Mouse (Mus musculus) limb, embryonic 15.5 days (tissue): Measurements from ENCODE around the gene Rps24. TPM values are rescaled to one million over a fixed set of nuclear protein-coding genes. Genes with fewer than 3 reads are reported as not detected.

ENCODE experiments used
- ATAC-seq: fragments of 200-750 bp; cut with Nextera tagmentation; 2 replicates; pipeline ENCODE4 v1.8.0; 2017; ENCODE audit warnings: low read depth, moderate TSS enrichment; ENCODE audit not compliant: insufficient number of reproducible peaks, low FRiP score, low TSS enrichment
- H3K27ac ChIP-seq: fragments of 300-500 bp; sonication (generic); 2 replicates; pipeline ENCODE4 v1.5.1; 2015; ENCODE audit warnings: moderate library complexity, mild to moderate bottlenecking, inconsistent platforms
- H3K27me3 ChIP-seq: fragments of 300-500 bp; sonication (generic); 2 replicates; pipeline ENCODE4 v1.6.1; 2015; ENCODE audit warnings: inconsistent platforms
- H3K36me3 ChIP-seq: fragments of 300-500 bp; sonication (generic); 2 replicates; pipeline ENCODE4 v1.6.1; 2015; ENCODE audit warnings: inconsistent platforms
- H3K4me1 ChIP-seq: fragments of 300-500 bp; sonication (generic); 2 replicates; pipeline ENCODE4 v1.6.1; 2015; ENCODE audit warnings: inconsistent platforms
- H3K4me2 ChIP-seq: fragments of 300-500 bp; sonication (generic); 2 replicates; pipeline ENCODE4 v1.6.1; 2015; ENCODE audit warnings: mild to moderate bottlenecking, inconsistent platforms
- H3K4me3 ChIP-seq: fragments of 300-500 bp; sonication (generic); 2 replicates; pipeline ENCODE4 v1.5.1; 2015; ENCODE audit warnings: mild to moderate bottlenecking, inconsistent platforms
- H3K9ac ChIP-seq: fragments of 300-500 bp; sonication (generic); 2 replicates; pipeline ENCODE4 v1.6.1; 2015; ENCODE audit warnings: inconsistent platforms
- H3K9me3 ChIP-seq: fragments of 300-500 bp; sonication (generic); 2 replicates; pipeline ENCODE4 v1.6.1; 2016; ENCODE audit warnings: inconsistent platforms
- WGBS: fragments of 180-500 bp; shearing (Covaris S2); methylation state at CpG from one replicate; pipeline ENCODE4 v1.1.7; 2015; 5-methylcytosine and 5-hydroxymethylcytosine counted together
- polyA plus RNA-seq: library from polyadenylated mRNA; unstranded; fragments of >200 nt; fragmentation: Nextera tagmentation; extraction: Ambion mirVana; gene quantifications from 2 replicates; pipeline ENCODE4 v1.2.1, GENCODE M21; 2015

The Rps24 gene
- polyA plus RNA-seq, 1 experiment from 2014 or later, result 866 TPM

- H3K9ac ChIP-seq, result no peak overlapping the region
- H3K27ac ChIP-seq, result 0 out of 2 replicates have a peak overlapping the region, but pooled peaks have one; percentile 30
- H3K9me3 ChIP-seq, result no peaks in the 10 kb centered on the region
- H3K4me2 ChIP-seq, result no peak overlapping the region
- no peaks in the 10 kb centered on the region for H3K27me3 ChIP-seq
- no peak overlapping the region for H3K4me3 ChIP-seq
- 63% methylated on average over 5 of the region's 5 CpGs for WGBS
- H3K36me3 ChIP-seq, result peaks cover 56% of the 10 kb centered on the region
- H3K4me1 ChIP-seq, result peaks cover 27% of the 10 kb centered on the region
- no peak for ATAC-seq
These were observed 11.8 kb downstream of the Rps24 start for GRCm38 (mm10) chr14:24498561-24499255.

GRCm38 (mm10) chr14:24499478-24499877 is 12.6 kb downstream of the Rps24 start:
- Histone ChIP-seq H3K4me1 (peaks cover 19% of the 10 kb centered on the region), H3K36me3 (peaks cover 48% of the 10 kb centered on the region), H3K27ac (0 out of 2 replicates have a peak overlapping the region, but pooled peaks have one; percentile 30), H3K9ac (no peak overlapping the region), H3K27me3 (no peaks in the 10 kb centered on the region), H3K4me3 (no peak overlapping the region), H3K4me2 (no peak overlapping the region), H3K9me3 (no peaks in the 10 kb centered on the region)
- no peak for ATAC-seq
- WGBS, result 35% methylated on average over 9 of the region's 9 CpGs

GRCm38 (mm10) chr14:24500091-24500844 is 13.3 kb downstream of the Rps24 start:
- Histone ChIP-seq H3K27me3 (no peaks in the 10 kb centered on the region), H3K9me3 (no peaks in the 10 kb centered on the region), H3K4me3 (0 out of 2 replicates have a peak overlapping the region, but pooled peaks have one; percentile 11), H3K4me1 (peaks cover 17% of the 10 kb centered on the region), H3K36me3 (peaks cover 42% of the 10 kb centered on the region), H3K27ac (peak overlapping the region; percentile 73), H3K4me2 (peak overlapping the region; percentile 26), H3K9ac (peak overlapping the region; percentile 39; the same call in 1 of the 2 replicates)
- WGBS, result 11% methylated on average over 18 of the region's 18 CpGs
- ATAC-seq, result peak; percentile 27; the same call in 1 of the 2 replicates

GRCm38 (mm10) chr14:24500845-24501186 is 13.9 kb downstream of the Rps24 start:
- Histone ChIP-seq H3K4me1 (peaks cover 17% of the 10 kb centered on the region), H3K27me3 (no peaks in the 10 kb centered on the region), H3K4me3 (0 out of 2 replicates have a peak overlapping the region, but pooled peaks have one; percentile 11), H3K27ac (peak overlapping the region; percentile 73), H3K9ac (peak overlapping the region; percentile 39), H3K9me3 (no peaks in the 10 kb centered on the region), H3K4me2 (peak overlapping the region; percentile 26), H3K36me3 (peaks cover 36% of the 10 kb centered on the region)
- no peak for ATAC-seq
- 13% methylated on average over 8 of the region's 8 CpGs for WGBS

- Histone ChIP-seq H3K4me2 (no peak overlapping the region), H3K27ac (peak overlapping the region; percentile 73), H3K4me3 (no peak overlapping the region), H3K9ac (no peak overlapping the region; the same call in 1 of the 2 replicates), H3K4me1 (peaks cover 17% of the 10 kb centered on the region), H3K27me3 (no peaks in the 10 kb centered on the region), H3K36me3 (peaks cover 32% of the 10 kb centered on the region), H3K9me3 (no peaks in the 10 kb centered on the region)
- WGBS, result 62% methylated on average over 4 of the region's 4 CpGs
- no peak for ATAC-seq
These were observed 14.3 kb downstream of the Rps24 start for GRCm38 (mm10) chr14:24501256-24501655.

- ATAC-seq, result no peak
- Histone ChIP-seq H3K9ac (no peak overlapping the region), H3K4me3 (no peak overlapping the region), H3K36me3 (no peaks in the 10 kb centered on the region), H3K27ac (no peak overlapping the region), H3K4me1 (peaks cover 20% of the 10 kb centered on the region), H3K9me3 (0 out of 2 replicates have a peak, but pooled peaks cover 4% of the 10 kb centered on the region), H3K4me2 (no peak overlapping the region), H3K27me3 (no peaks in the 10 kb centered on the region)
- WGBS, result 41% methylated on average over 14 of the region's 14 CpGs
These were observed 20.6 kb downstream of the Rps24 start for GRCm38 (mm10) chr14:24507452-24508069.

GRCm38 (mm10) chr14:24508070-24508773 is 21.3 kb downstream of the Rps24 start:
- peaks cover 20% of the 10 kb centered on the region for H3K4me1 ChIP-seq
- ATAC-seq, result no peak
- H3K27me3 ChIP-seq, result no peaks in the 10 kb centered on the region
- H3K27ac ChIP-seq, result no peak overlapping the region; the same call in 1 of the 2 replicates
- peak overlapping the region; percentile 34 for H3K4me2 ChIP-seq
- WGBS, result 23% methylated on average over 18 of the region's 18 CpGs
- no peak overlapping the region for H3K9ac ChIP-seq
- H3K36me3 ChIP-seq, result no peaks in the 10 kb centered on the region
- H3K9me3 ChIP-seq, result 0 out of 2 replicates have a peak, but pooled peaks cover 4% of the 10 kb centered on the region
- H3K4me3 ChIP-seq, result peak overlapping the region; percentile 13; the same call in 1 of the 2 replicates

- H3K4me3 ChIP-seq, result no peak overlapping the region
- H3K4me2 ChIP-seq, result no peak overlapping the region
- H3K27ac ChIP-seq, result no peak overlapping the region
- no peak overlapping the region for H3K9ac ChIP-seq
- no peaks in the 10 kb centered on the region for H3K36me3 ChIP-seq
- ATAC-seq, result no peak
- WGBS, result 71% methylated on average over 5 of the region's 5 CpGs
- no peaks in the 10 kb centered on the region for H3K27me3 ChIP-seq
- peaks cover 20% of the 10 kb centered on the region for H3K4me1 ChIP-seq
- H3K9me3 ChIP-seq, result 0 out of 2 replicates have a peak, but pooled peaks cover 4% of the 10 kb centered on the region
These were observed 22.6 kb downstream of the Rps24 start for GRCm38 (mm10) chr14:24509557-24509956.

- Histone ChIP-seq H3K4me3 (no peak overlapping the region), H3K4me1 (peaks cover 20% of the 10 kb centered on the region), H3K36me3 (no peaks in the 10 kb centered on the region), H3K27me3 (no peaks in the 10 kb centered on the region), H3K9me3 (0 out of 2 replicates have a peak, but pooled peaks cover 4% of the 10 kb centered on the region), H3K27ac (no peak overlapping the region), H3K4me2 (no peak overlapping the region), H3K9ac (no peak overlapping the region)
- 97% methylated on average over 1 of the region's 1 CpGs for WGBS
- ATAC-seq, result no peak
These were observed 23.3 kb downstream of the Rps24 start for GRCm38 (mm10) chr14:24510218-24510617.

- Histone ChIP-seq H3K4me3 (no peak overlapping the region), H3K9ac (no peak overlapping the region), H3K9me3 (0 out of 2 replicates have a peak, but pooled peaks cover 4% of the 10 kb centered on the region), H3K27me3 (no peaks in the 10 kb centered on the region), H3K4me2 (no peak overlapping the region), H3K4me1 (peaks cover 20% of the 10 kb centered on the region), H3K27ac (no peak overlapping the region), H3K36me3 (no peaks in the 10 kb centered on the region)
- ATAC-seq, result no peak
- 78% methylated on average over 2 of the region's 2 CpGs for WGBS
These were observed 23.8 kb downstream of the Rps24 start for GRCm38 (mm10) chr14:24510679-24511078.

- ATAC-seq, result no peak
- H3K4me1 ChIP-seq, result peaks cover 10% of the 10 kb centered on the region
- no peak overlapping the region for H3K4me2 ChIP-seq
- no peaks in the 10 kb centered on the region for H3K36me3 ChIP-seq
- no peak overlapping the region for H3K27ac ChIP-seq
- no peaks in the 10 kb centered on the region for H3K27me3 ChIP-seq
- no peak overlapping the region for H3K4me3 ChIP-seq
- H3K9me3 ChIP-seq, result 0 out of 2 replicates have a peak, but pooled peaks cover 4% of the 10 kb centered on the region
- no peak overlapping the region for H3K9ac ChIP-seq
- WGBS, result 81% methylated on average over 6 of the region's 6 CpGs
These were observed 25.7 kb downstream of the Rps24 start for GRCm38 (mm10) chr14:24512527-24513161.
